Mouse (Mus musculus) embryonic fibroblast, embryonic 13.5 days (primary cell): ENCODE measurements around the gene Bpifb9b.
"Not testable (repeated sequence)": the region's sequence is repeated elsewhere in the genome, so short reads cannot be mapped to it uniquely, and the experiment has no call there.

Experiments used
- CTCF ChIP-seq: IDR thresholded peaks from 2 replicates; pipeline ENCODE4 v1.5.1; 2011; ENCODE audit warnings: mild to moderate bottlenecking, control low read depth, low read length, moderate library complexity, borderline replicate concordance; ENCODE audit not compliant: insufficient read depth
- POLR2A ChIP-seq: IDR thresholded peaks from 2 replicates; pipeline ENCODE4 v1.6.1; 2011; ENCODE audit warnings: low read depth, mild to moderate bottlenecking, control low read depth, low read length, moderate library complexity

DNA sequence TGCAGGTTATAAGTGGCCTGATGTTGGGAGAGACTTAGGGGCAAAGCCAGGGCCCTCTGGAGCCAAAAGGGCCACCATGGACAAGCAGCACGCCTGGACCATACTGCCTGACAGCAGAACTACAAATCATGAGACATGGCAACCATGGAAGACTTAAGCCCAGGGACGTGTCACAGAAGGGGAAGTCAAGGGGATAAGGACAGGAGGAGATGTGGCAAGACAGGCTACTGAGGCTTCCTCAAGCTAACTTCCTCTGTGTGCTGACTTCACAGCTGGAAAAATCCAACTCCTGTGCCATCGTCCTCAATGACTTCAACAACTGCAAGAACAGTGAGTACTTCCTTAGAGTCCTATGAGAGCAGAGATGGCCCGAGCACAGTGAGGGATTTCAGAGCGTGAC is 6.7 kb downstream of the Bpifb9b start:
- TF ChIP-seq POLR2A, CTCF: not testable (repeated sequence)
